Mouse (Mus musculus) megakaryocyte, adult 5-6 weeks (primary cell): Measurements from ENCODE around the gene Adh5. TPM values are rescaled to one million over a fixed set of nuclear protein-coding genes. Genes with fewer than 3 reads are reported as not detected.
"Not testable (repeated sequence)": the region's sequence is repeated elsewhere in the genome, so short reads cannot be mapped to it uniquely, and the experiment has no call there.

Experiments
- ATAC-seq: 2 replicates; pipeline ENCODE4 v1.8.0; 2016; ENCODE audit warnings: mild to moderate bottlenecking, inconsistent platforms; ENCODE audit not compliant: poor library complexity, severe bottlenecking
- total RNA-seq, 2 experiments: library from RNA; stranded (forward) in 1 of 2; stranded (reverse) in 1 of 2; fragments of 153-499, 151-499 nt in 1 of 2; fragments of 221-1000, 200-1000 nt in 1 of 2; gene quantifications; 2 replicates each; pipeline versions ENCODE4 v1.2.3 to v1.2.4; 2015 to 2017

The Adh5 gene
- total RNA-seq, 2 experiments from 2014 or later, result 71.1 to 85.0 TPM

DNA sequence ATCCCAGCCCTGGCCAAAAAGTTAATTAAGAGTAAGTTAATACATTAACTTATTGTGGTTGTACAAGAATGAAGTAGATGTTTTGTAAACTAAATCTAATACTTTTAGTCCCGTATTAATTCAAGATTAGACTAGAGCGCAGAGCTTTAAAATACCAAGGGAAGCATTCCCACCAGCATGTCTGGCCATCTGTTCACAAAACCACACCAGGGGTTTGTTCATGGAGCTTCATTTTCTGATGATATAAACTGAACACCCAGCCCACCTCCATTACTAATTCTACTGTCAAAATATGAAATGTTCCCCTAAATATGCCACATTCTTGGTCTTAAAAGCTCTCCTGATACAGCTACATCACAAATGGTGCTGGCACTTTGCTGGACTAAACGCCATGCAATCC, 15.5 kb downstream of the Adh5 start:
- no peak for ATAC-seq

DNA sequence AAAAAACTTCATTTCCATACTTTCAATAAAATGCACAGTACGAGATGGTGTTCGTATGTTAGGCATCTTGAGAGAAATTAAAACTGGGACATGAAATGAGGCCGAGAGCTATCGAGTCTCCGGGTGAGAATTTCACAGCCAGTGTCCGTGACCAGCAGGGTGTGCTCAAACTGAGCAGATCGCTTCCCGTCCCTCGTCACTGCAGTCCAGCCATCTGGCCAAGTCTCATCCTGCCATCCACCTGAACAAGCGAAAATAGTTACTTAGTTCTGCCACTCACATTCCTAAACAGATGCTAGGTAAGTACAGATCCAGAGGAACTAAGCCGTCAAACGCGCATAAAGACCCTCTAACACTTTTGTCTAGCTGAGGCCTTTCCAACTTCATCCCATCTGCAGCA, 17.4 kb downstream of the Adh5 start:
- no peak for ATAC-seq

DNA sequence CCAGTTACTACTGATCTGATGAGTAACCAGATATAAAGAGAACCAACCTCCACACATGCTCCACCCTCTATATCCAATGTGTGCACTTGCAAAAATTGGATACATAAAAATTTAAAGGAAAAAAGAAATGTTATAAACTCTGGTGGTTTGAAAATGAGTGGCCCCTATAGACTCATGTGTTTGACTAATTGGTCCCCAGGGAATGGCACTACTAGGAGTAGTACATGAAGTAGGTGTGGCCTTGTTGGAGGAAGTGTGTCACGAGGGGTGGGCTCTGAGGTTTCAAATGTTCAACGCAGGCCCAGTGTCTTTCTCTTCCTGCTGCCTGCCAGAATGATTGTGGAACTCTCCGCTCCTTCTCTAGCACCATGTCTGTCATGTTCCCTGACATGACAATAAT, 18.9 kb downstream of the Adh5 start:
- ATAC-seq, result no peak

DNA sequence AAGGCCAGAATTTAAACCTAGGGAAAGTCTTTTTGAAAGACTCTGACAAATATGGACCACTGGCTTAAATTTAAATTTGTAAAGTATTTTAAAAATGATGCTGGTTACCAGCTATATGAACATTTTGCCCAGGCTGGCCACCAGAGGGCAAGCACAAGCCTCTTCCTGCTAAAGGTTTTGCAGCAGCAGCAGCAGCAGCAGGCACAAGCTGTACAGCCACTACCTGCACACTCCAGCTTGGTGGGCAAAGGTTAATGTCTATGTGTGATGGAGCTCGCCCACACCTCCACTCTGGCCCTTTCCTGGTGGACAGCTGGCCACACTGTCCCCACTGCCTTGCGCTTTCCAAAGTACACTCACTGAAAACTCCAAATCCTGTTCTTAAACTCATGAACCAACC, 20.2 kb downstream of the Adh5 start:
- peak; percentile 67 for ATAC-seq

DNA sequence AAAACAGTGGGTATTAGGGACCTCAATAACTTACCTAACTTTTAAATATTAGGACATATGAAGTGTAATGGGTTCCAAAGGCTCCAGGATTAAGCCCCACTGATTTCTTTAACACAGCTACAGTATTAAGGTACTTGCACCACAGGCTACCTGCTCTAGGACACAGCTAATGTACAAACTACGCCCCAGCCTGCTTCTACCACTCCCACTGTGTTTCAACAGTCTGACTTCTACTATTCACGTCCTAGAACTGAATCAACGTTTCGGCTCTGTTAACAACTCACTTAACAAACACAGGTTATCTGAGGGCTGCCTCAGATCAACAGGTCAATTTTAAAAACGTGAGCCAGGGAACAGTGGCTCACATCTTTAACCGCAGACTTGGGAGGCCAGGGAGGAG, 20.9 kb downstream of the Adh5 start:
- ATAC-seq, result no peak

DNA sequence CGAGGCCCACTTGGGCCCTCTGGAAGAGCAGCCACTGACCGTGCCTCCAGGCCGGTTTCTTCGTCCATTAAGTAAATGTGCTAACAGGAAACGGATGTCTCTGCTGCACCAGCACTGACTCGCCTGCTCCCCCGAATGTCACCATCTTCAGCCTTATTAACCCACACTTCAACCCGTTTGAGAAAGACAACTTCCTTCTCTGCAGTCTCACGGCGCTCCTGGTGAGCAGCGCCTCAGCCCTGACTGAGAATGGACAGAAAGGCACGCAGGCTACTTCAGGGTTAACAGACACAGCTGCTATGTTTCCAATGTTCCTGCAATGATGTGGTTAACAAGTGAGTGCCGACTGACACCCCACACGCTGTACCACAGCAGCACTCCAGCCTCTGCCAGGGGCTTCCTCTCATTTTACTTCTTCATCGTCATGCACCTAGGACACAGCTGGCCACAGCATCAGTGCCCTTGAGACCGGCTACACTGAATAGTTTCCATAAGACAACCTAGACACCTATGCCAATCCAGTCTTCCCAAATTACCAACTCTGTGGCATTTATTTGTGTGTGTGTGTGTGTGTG, 21.8 kb downstream of the Adh5 start:
- ATAC-seq, result peak; percentile 88

DNA sequence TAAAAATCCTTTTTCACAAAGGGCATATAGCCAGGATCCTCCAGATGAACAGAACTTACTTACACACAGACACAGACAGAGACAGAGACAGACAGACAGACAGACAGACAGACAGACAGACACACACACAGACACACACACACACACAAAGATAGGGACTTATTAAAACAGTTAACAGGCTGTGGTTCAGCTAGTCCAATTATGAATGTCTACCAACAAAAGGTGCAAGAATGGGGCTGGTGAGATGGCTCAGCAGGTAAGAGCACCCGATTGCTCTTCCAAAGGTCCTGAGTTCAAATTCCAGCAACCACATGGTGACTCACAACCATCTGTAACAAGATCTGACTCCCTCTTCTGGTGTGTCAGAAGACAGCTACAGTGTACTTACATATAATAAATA, 23.8 kb downstream of the Adh5 start:
- not testable (repeated sequence) for ATAC-seq

DNA sequence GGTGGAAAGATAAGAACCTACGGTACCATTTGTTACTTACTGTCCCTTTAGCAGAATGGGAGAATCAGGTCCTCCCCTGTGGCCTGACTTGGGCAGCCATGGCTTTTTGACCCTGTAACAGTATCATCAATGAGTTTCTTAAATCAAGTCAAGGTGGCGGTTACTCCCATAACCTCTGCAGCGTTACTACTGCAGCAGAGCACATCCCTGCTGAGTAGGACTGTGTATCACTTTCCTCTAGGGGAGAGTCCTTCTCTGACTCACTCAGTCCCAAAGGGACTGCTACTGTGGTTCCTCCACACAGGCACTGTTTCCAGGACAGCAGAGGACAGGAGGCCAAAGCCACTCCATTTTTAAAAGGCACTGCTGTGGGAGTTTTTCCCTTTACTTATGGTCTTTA, 28.2 kb downstream of the Adh5 start:
- ATAC-seq, result no peak

DNA sequence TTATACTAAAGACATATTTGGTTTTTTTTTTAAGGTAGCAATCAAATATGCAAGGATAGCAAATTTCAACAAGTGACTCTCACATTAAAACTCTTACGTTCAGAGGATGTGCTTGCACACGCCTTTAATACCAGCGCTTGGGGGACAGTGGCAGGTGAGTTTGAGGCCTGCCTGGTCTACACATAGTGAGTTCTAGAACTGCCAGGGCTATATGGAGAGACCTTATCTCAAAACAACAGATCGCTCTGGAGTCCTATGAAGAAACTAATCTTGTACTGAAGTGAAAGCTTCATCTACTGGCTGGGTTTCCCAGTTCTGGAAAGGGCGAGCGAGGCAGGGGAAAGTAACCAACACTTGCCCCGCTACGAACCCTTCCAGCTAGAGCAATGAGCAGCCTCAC, 36.6 kb downstream of the Adh5 start:
- no peak for ATAC-seq

DNA sequence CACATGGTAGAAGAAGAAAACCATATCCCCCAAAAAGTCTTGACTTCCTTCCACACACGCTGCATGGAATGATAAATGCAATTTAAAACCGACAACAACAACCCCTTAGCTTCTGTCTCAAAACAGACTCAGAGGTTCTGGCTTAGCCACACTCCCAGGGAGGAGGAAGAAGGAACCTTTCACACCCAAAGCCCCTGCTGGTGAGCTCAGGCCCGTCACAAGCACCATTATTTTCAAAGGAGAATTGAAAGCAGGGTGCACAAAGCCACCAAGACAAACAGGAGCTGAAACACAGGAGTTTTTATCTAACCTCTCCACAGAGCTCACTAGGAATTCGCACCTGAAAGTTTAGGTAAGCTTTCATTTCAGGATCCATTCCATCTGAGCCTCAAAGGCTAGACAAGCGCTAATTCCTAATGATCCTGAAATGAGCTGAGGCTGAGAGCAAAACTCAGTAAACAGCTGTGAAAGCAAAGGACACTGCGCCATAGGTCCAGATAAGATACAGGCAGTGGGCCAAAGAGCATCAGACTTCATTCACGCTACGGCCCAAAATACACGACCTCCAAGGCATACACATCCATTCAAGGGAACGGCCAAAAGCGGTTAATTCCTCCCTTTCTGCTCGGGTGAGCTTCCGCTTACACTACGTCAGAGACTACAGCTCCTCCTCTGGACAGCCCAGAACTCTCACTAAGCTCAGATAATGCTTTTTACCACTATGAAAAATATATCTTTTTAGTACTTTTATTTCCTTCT, 38.8 kb downstream of the Adh5 start:
- ATAC-seq, result peak; percentile 80

DNA sequence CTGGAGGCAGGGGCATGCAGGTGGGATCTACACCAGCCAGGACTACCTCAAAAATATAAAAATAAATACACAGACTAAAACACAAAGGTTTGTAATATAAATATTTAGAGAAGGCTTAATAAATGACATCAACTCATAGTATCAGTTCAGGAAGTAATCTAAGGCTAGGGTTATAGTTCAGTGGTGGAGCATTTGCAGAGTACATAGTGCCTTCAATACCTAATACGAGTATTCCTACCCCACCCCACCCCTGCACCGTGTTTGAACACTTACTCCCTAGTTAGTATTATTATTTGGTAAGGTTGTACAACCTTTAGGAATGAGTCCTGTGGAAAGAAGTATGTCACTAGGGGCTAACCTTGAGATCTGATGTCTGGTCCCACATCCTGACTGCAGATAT, 40.3 kb downstream of the Adh5 start:
- ATAC-seq, result no peak

DNA sequence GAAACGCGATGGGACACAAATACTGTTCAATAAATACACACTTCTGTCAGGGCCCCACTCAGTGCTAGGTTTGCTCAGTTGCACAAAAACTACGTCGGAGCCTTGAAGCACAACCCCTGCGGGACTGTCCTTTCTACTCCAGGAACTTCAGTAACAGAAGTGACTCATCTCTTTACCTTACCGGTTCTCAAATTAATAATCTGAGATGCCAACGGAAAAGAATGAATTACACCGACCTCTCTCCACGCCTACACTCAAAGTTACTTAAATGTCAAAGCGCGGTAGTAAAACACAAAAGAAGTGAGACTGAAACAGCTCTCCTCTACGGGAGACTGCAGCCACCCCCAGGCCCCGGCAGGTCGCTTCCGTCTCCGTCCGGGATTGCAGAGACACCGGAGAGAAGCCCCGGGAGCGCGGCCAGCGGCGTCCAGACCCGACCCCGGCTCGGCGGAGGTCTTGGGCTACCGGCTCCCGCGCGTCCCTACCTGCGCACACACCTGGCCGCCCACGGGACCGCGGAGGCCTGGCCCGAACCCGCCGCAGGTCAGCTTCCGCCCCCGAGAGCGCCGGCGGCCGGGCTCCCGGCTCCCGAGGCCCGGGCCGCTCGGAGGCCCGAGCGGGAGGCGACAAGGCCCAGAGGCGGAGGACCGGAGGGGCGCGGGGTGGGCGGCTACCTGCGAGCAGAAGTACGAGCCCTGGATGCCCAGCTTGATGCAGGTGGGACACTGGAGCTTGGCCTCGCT, 45.9 kb downstream of the Adh5 start:
- peak; percentile 11 for ATAC-seq

DNA sequence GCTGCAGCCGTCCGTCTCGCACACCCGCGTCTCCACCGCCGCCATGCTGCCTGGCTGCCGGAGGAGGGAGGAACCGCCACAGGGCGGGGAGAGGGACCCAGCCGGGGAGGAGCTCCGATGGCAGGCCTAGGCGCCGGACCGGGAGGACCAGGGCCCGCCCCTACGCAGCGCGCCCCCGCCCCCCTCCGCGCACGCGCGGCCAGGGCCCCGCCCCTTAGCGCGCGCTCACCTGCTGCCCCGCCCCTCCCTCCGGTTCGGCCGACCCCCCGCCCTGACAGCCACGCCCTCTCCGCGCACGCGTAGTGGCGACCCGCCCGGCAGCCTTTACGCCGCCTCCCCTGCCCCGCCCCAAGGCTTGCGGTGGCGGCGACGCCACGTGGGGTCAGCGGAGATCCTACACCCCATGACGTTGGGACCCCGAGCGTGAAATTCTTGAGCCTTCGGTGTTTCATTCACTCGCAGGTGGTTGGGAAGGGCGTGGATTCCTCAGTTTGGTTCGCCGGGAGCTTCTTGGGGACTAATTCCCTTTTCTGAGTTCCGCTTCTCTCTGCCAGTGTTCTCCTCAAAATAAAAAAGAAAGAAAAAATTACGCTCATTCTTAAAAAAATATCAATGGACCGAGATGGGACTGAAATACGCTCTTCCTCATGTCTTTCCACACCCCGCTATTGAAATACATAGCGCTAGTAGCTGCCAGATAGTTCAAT, 46.6 kb downstream of the Adh5 start, which contains the start of gene Metap1:
Gene Metap1, minus strand, starts transcription at position 189 of the 707 bp plus-strand sequence.
- ATAC-seq, result peak; percentile 93

DNA sequence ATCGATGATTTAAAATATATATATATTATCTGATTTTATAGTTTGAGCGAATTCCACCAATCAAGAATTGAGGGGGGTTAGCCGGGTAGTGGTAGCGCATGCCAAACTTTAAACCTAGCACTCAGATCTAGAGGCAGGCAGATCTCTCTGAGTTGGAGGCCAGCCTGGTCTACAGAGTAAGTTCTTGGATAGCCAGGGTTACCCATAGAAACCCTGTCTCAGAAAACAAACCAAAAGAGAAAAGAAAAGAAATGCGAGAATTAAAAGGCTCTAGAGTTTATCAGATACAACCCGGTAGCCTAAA, 47.1 kb downstream of the Adh5 start:
- no peak for ATAC-seq

DNA sequence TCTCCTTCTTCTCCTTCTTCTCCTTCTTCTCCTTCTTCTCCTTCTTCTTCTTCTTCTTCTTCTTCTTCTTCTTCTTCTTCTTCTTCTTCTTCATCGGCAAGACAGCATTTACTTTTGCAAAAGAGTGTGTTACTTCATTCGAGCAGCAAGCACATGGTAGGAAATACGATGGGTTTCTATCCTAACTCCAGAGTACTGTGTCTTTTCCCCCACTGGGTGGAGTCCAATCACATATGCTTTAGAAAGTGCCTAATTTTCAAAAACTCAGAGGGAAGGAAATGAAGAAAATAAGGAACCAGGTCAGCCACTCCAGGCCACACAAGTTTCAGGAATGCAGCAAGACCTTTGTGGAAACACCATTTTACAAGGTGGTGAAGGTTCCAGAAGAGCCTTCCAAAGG, 50.8 kb downstream of the Adh5 start:
- ATAC-seq, result 0 out of 2 replicates have a peak, but pooled peaks have one; percentile 4

DNA sequence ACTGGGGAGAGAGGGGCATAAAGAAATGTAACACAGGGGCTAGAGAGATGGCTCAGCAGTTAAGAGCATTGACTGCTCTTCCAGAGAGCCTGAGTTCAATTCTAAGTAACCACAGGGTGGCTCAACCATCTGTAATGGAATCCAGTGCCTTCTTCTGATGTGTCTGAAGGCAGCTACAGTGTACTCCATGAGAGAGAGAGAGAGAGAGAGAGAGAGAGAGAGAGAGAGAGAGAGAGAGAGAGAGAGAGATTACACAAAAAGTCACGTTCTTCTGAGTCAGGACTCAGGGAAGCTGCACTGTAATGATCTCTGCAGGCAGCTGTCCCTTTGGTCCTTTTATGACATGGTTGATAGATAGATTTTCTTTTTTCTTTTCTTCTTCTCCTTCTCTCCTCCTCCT, 51.7 kb downstream of the Adh5 start:
- no peak for ATAC-seq

DNA sequence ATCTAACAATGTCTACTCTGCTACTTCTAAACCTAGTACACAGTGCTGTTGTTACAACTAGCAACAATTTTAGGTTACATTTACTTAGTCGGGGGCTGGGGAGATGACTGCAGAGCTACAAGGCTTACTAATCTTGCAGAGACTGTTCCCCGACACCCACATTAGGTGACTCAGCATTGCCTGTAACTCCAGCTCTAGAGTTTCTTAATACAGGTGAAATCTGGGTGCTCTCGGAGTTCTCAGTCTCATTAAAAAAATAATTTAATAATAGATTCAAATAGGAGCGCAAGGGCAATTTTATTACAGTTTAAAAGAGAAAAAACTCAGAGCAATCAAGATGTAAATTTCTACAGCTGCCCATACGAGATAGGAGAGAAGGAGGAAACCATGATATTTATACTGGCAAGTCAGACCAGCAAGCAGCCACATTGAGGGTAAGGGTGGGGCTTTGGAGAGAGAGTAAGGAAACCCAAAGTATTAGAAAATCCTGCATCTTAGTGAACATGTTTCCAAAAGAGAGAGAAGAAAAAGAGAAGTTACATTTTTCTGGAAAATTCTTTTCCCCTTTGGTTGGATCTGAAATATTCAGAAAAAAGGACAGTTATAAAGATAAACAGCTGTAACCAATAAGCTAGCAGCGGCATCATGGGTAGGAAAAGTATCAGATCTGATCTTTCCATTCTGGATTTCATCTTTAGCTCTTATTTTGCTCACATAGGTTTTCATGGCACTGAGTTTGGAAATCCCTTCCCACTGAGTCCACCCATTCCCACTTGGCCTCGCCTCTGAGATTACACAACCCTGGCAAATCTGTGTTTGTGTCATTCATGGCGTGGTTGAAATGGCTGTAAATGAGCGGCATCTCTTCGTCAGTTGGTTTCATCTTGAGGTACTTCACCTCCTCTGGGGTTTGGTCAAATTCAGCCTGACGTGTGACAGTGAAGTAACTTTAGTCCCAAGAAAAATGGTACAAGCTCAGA, 52.6 kb downstream of the Adh5 start:
- 0 out of 2 replicates have a peak, but pooled peaks have one; percentile 41 for ATAC-seq

DNA sequence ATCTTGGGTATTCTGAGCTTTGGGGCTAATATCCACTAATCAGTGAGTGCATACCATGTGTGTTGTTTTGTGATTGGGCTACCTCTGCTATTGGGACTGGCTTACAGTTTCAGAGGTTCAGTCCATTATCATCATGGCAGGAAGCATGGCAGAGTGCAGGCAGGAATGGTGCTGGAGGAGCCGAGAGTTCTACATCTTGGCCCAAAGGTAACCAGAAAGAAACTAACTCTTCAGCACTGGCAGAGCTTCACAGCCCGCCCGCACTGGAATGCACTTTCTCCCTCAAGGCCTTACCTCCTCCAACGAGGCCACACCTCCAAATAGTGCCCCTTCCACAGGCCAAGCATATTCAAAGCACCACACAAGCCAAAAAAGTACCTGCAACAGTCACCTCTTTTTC, 55.8 kb downstream of the Adh5 start:
- ATAC-seq, result no peak

DNA sequence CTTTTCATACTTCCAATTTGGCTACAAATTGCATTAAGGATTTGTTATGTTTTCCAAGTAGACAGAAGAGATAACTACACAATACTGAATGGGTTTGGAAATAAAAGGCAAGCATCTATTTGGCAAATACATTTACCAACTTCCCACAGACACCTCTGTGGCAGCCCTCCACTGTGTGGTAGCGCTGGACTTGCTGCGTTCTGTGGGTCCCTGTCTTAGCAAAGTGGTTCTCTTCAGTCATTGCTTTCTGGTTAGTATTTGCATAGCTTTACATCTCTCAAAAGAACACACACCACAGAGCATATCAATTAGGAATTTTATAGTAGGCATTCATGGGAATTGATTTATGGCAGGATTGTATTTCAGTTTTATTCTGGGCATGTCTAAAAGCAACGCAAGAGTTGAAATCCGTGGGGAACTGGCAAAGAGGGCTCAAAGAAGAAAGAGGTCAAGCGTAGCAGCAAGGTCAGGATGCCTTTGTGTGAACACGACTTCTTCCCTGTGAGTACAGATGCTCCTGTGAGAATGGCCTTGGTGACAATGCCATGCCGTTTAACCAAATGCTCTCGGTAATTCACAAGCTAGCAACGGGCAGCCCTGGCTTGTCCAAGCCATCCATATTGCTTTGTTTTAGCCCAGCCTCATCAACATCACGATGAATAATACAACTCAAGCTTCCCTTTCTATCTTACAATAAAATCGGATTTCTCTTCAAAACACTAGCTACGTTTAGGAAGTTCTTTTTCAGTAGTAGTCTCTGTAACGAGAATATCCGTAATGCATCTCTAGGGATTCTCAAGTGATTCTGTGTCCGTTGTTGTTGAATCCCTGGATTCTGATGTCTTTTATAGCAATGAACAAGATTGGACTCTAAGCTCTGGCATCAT, 57.2 kb downstream of the Adh5 start:
- no peak for ATAC-seq
